17 mouse cellular contexts compared by ENCODE assay signal in the genomic region with DNA sequence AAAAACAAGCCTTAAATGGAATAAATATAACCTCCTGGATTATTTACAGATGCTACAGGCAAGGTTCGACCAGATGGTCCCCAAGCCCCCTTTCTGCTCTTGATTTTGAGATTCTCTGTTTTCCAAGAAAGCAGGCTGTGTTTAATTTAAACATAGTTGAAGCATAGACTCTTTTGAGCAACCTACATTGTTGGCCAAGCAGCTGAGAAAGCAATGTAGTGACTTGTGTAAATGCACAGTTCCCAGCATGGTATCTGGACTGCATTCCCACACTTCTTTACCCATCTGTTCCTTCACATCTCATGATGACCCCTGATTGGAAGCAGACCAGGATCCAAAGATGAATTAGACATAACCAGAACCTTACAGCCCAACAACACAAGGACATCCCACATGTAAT.
A peak's percentile ranks its signal among the peaks of the same experiment; 100 is the strongest.
DNase-seq lines count a peak whose midpoint lies in the region.
"Had no signal": no experiment of that assay in that cellular context is flagged by ENCODE, and none has a peak within 500 bp of the region (broad histone marks: within the 10 kb centered on the region; RNA-seq: fewer than 3 reads in every experiment).

No protein-coding gene starts in this region.

- DNase-seq in embryo, embryonic 10.5 days (ENCODE audit: low spot score): peak; percentile 18
- no peak for DNase-seq in embryo, embryonic 9.5 days (ENCODE audit: extremely low spot score)
- DNase-seq in frontal cortex, postnatal 36 days (ENCODE audit: low spot score in 2 of 2): peak; percentile 3
- DNase-seq in frontal cortex, postnatal 14 days (ENCODE audit: low spot score in 2 of 2): no peak
- DNase-seq in right cerebral cortex, adult 18-20 months: peak; percentile 3
- no peak for DNase-seq in right cerebral cortex, adult 2 months (ENCODE audit: low spot score in 2 of 2)
- no peak for DNase-seq in thymus, adult 18-20 months
- DNase-seq in layer of hippocampus, postnatal 36 days: no peak
- DNase-seq: adrenal gland, adult 8-10 months; adrenal gland, postnatal 36 days; B cell, adult 2 months; cerebellum, adult 11 months; cerebellum, adult 8-10 months; cerebellum, postnatal 14 days; gastrocnemius, adult 2 months; gastrocnemius, postnatal 25 days; heart, postnatal 36 days had no signal

Comparison
In these comparisons a context has a peak if more than half of its experiments do, and no peak if none do; other contexts are left out.
1. DNase-seq: peak in embryo, embryonic 10.5 days (single experiment), frontal cortex, postnatal 36 days (2 of 2) and right cerebral cortex, adult 18-20 months (single experiment); none in embryo, embryonic 9.5 days (single experiment), frontal cortex, postnatal 14 days (0 of 2), right cerebral cortex, adult 2 months (0 of 2), thymus, adult 18-20 months (0 of 2) and layer of hippocampus, postnatal 36 days (0 of 2).